Mouse (Mus musculus) heart, embryonic 13.5 days (tissue): ENCODE data around the gene Sdk1. TPM values are rescaled to one million over a fixed set of nuclear protein-coding genes. Genes with fewer than 3 reads are reported as not detected.
"Not testable (repeated sequence)": the region's sequence is repeated elsewhere in the genome, so short reads cannot be mapped to it uniquely, and the experiment has no call there.

Experiments
- ATAC-seq: fragments of 200-750 bp; cut with Nextera tagmentation; 2 replicates; pipeline ENCODE4 v1.8.0; 2017; ENCODE audit warnings: moderate TSS enrichment; ENCODE audit not compliant: insufficient number of reproducible peaks, low FRiP score, low TSS enrichment; ENCODE audit errors: extremely low read depth
- H3K27ac ChIP-seq: fragments of 300-500 bp; sonication (generic); replicated peaks from 2 replicates; pipeline ENCODE4 v1.5.1; 2015; ENCODE audit warnings: moderate library complexity, mild to moderate bottlenecking, inconsistent platforms
- H3K27me3 ChIP-seq: fragments of 300-500 bp; sonication (generic); replicated peaks from 2 replicates; pipeline ENCODE4 v1.6.1; 2015; ENCODE audit warnings: mild to moderate bottlenecking, inconsistent platforms
- H3K36me3 ChIP-seq: fragments of 300-500 bp; sonication (generic); 2 replicates; pipeline ENCODE4 v1.6.1; 2015; ENCODE audit warnings: mild to moderate bottlenecking, inconsistent platforms
- H3K4me1 ChIP-seq: fragments of 300-500 bp; sonication (generic); 2 replicates; pipeline ENCODE4 v1.6.1; 2015; ENCODE audit warnings: inconsistent platforms
- H3K4me2 ChIP-seq: fragments of 300-500 bp; sonication (generic); 2 replicates; pipeline ENCODE4 v1.6.1; 2015; ENCODE audit warnings: inconsistent platforms, mild to moderate bottlenecking, moderate library complexity
- H3K4me3 ChIP-seq: fragments of 300-500 bp; sonication (generic); 2 replicates; pipeline ENCODE4 v1.5.1; 2015; ENCODE audit warnings: moderate library complexity, mild to moderate bottlenecking, inconsistent platforms
- H3K9ac ChIP-seq: fragments of 300-500 bp; sonication (generic); 2 replicates; pipeline ENCODE4 v1.6.1; 2015; ENCODE audit warnings: inconsistent platforms, mild to moderate bottlenecking, moderate library complexity
- H3K9me3 ChIP-seq: fragments of 300-500 bp; sonication (generic); 2 replicates; pipeline ENCODE4 v1.6.1; 2016; ENCODE audit warnings: inconsistent platforms
- WGBS: fragments of 180-500 bp; shearing (Covaris S2); methylation state at CpG from one replicate; pipeline ENCODE4 v1.1.7; 2015; ENCODE audit warnings: mixed read lengths; 5-methylcytosine and 5-hydroxymethylcytosine counted together
- polyA plus RNA-seq: library from polyadenylated mRNA; unstranded; fragments of >200 nt; fragmentation: Nextera tagmentation; extraction: Ambion mirVana; gene quantifications from 2 replicates; pipeline ENCODE4 v1.2.1, GENCODE M21; 2015

Sdk1 gene
- polyA plus RNA-seq, 1 experiment from 2014 or later = 1.6 TPM

DNA sequence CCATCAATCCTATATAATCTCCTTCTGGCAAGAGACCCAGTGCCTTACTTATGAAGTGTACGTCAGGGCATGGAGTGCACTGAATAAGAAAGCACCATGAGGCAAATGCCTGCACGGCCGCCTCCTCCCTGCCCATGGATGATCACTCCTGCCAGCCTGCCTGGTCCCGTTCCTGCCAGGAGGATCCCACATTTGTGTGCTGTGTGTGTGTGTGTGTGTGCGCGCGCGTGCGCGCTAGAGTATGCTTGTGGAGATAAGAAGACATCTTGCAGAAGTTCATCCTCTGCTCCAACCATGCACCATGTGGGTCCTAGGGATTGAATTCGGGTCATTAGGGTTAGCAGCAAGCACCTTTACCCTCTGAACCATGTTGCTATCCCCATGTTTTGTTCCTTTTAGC lies 395.1 kb downstream of the Sdk1 start:
- H3K27me3 ChIP-seq = no peaks in the 10 kb centered on the region
- H3K9ac ChIP-seq = no peak overlapping the region
- no peaks in the 10 kb centered on the region for H3K36me3 ChIP-seq
- no peak overlapping the region for H3K27ac ChIP-seq
- H3K4me2 ChIP-seq = no peak overlapping the region
- H3K4me1 ChIP-seq = no peaks in the 10 kb centered on the region
- 87% methylated on average over 11 of the region's 11 CpGs for WGBS
- H3K9me3 ChIP-seq = no peaks in the 10 kb centered on the region
- ATAC-seq = no peak
- H3K4me3 ChIP-seq = no peak overlapping the region

DNA sequence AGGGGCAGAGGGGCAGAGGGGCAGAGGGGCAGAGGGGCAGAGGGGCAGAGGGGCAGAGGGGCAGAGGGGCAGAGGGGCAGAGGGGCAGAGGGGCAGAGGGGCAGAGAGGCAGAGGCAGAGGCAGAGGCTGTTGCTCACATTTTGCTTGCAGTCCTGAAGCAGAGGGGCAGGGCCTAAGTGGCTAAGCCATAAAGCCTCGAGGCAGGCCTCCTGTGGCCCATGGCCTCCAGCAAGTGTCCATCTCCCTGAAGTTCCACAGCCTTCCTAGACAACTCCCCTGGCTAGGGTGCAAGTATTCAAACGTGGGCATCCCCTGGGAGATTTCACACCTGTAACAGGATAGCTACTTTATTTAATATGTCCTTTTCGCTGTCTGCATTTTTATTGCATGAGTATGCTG lies 395.8 kb downstream of the Sdk1 start:
- H3K4me3 ChIP-seq, H3K4me1 ChIP-seq, H3K27me3 ChIP-seq, H3K9me3 ChIP-seq, H3K36me3 ChIP-seq, H3K4me2 ChIP-seq, ATAC-seq, H3K27ac ChIP-seq, H3K9ac ChIP-seq: not testable (repeated sequence)
- 62% methylated on average over 3 of the region's 3 CpGs for WGBS

DNA sequence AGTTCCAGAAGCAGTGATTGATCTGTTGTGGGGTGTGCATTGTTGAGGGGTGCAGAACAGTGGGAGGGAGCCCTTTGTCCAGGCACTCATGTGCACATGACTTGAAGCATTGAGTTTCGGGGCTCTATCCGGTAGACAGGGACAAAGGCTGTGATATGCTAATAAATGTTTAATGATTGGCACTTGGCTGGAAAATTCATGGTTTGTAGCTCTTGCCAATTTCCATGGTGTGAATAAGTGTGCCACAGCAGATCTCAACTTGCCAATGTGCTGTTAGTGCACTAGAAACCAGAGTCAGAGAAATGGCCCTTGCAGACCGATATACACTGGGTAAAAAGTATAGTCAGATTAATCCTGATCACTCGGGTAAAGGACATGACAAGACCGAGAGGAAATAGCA lies 404.4 kb downstream of the Sdk1 start:
- 79% methylated on average over 5 of the region's 5 CpGs for WGBS
- H3K27ac ChIP-seq = no peak overlapping the region
- no peaks in the 10 kb centered on the region for H3K4me1 ChIP-seq
- H3K4me2 ChIP-seq = no peak overlapping the region
- H3K36me3 ChIP-seq = no peaks in the 10 kb centered on the region
- no peak overlapping the region for H3K4me3 ChIP-seq
- H3K27me3 ChIP-seq = no peaks in the 10 kb centered on the region
- H3K9me3 ChIP-seq = no peaks in the 10 kb centered on the region
- H3K9ac ChIP-seq = no peak overlapping the region
- no peak for ATAC-seq

DNA sequence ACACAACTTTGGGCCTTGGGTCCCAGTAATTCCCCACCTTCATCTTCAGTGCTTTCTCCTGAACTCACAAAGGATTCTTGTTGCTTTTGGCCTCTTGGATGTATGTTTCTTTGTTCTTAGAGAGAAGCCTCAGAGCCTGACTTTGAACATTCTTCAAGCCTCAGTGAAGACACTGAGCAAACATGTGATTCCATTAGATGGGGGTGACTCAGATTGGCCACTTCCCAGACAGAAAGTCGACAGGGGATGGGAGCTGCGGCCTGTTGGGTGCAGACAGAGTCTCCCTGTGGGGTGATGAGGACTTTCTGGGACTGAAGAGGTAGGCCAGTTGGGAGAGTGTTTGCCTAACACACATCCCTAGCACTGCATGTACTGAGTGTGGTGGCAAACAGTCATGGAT lies 405.3 kb downstream of the Sdk1 start:
- Histone ChIP-seq H3K27ac (no peak overlapping the region), H3K4me1 (no peaks in the 10 kb centered on the region), H3K9me3 (no peaks in the 10 kb centered on the region), H3K4me2 (no peak overlapping the region), H3K9ac (no peak overlapping the region), H3K4me3 (no peak overlapping the region), H3K36me3 (no peaks in the 10 kb centered on the region), H3K27me3 (no peaks in the 10 kb centered on the region)
- 64% methylated on average over 2 of the region's 2 CpGs for WGBS
- no peak for ATAC-seq

DNA sequence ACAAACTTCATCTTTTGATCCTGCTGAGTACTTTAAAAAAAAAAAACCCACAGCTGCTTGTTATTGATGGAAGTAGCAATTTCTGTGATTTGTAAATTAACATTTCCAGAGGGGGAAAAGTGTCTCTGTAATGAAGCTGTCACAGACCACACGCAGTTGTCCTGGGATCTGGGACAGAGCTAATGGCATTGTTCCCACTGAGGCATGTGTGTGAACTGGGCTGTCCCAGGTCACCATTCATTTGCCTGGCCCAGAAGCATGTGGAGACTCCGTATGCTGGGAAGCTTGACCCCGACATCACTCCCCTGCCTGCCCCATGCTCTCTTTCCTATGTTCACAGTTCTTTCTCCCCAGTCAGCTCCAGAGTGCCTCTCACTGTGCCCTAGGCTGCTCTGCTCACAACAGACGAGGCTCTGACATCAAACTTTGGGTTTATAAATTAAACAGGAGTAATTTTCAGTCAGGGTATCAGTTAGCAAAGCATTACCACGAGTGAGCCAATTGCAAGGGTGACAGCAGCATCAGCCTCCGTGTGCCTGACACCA lies 408.6 kb downstream of the Sdk1 start:
- H3K27me3 ChIP-seq = no peaks in the 10 kb centered on the region
- H3K9me3 ChIP-seq = no peaks in the 10 kb centered on the region
- no peaks in the 10 kb centered on the region for H3K4me1 ChIP-seq
- no peak overlapping the region for H3K9ac ChIP-seq
- ATAC-seq = no peak
- H3K4me3 ChIP-seq = no peak overlapping the region
- H3K36me3 ChIP-seq = no peaks in the 10 kb centered on the region
- no peak overlapping the region for H3K27ac ChIP-seq
- no peak overlapping the region for H3K4me2 ChIP-seq
- 67% methylated on average over 6 of the region's 6 CpGs for WGBS

DNA sequence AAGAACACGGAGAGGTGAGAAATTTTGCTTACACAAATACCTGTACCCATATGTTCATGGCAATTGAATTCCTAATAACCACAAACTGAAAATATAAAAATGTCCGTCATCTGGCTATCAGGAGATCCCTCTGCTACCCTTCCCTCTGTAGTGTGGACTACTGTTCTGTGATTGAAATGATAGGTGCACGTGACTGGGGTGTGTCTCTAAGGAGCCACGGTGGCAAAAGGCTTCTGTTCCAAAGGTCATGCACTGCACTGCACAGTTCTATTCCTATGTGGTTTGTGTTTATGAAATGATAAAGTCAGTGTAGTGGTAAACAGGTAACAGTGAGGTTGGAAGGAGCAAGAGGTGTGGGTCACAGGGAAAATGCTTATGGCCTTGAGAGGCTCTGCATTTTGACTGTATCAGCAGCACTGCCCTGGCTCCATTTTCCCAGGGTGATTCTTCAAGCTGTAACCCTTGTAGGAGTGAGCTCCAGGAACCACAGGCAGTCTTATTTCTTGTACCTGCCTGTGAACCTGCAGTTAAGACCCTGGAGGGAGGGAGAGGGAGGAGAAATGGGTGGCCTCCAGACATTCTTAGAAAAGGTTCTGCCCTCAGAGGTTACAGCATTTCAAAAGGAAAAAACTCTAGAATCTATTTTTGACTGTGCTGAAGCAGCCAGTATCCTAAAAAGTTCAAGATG lies 410.5 kb downstream of the Sdk1 start:
- WGBS = 85% methylated on average over 4 of the region's 4 CpGs
- no peaks in the 10 kb centered on the region for H3K36me3 ChIP-seq
- no peaks in the 10 kb centered on the region for H3K4me1 ChIP-seq
- H3K4me3 ChIP-seq = no peak overlapping the region
- H3K27me3 ChIP-seq = no peaks in the 10 kb centered on the region
- no peak for ATAC-seq
- no peak overlapping the region for H3K9ac ChIP-seq
- H3K27ac ChIP-seq = no peak overlapping the region
- H3K4me2 ChIP-seq = no peak overlapping the region
- H3K9me3 ChIP-seq = no peaks in the 10 kb centered on the region

DNA sequence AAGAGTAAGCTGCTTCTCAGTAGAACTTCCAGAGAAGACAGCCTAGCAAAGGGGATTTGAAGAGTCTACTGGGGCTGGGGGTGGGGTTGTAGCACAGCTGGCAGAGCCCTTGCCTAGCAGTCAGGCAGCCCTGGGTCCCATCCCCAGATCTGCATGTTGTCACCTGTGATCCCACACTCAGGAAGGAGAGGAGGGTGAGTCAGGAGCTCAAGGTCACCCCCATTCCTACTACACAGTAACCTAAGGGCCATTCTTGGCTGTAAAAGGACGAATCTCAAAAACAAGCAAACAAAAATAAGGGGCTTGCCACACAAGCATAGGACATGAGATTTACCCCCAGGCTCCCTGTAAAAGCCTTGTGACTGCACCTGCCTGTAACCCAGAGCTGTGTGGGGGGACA lies 435.1 kb downstream of the Sdk1 start:
- Histone ChIP-seq H3K4me3 (no peak overlapping the region), H3K4me2 (no peak overlapping the region), H3K9me3 (peaks cover 6% of the 10 kb centered on the region; the same call in 1 of the 2 replicates), H3K9ac (no peak overlapping the region), H3K4me1 (0 out of 2 replicates have a peak, but pooled peaks cover 4% of the 10 kb centered on the region), H3K36me3 (no peaks in the 10 kb centered on the region; the same call in 1 of the 2 replicates), H3K27me3 (no peaks in the 10 kb centered on the region), H3K27ac (no peak overlapping the region)
- no peak for ATAC-seq
- WGBS = 67% methylated on average over 1 of the region's 1 CpGs

DNA sequence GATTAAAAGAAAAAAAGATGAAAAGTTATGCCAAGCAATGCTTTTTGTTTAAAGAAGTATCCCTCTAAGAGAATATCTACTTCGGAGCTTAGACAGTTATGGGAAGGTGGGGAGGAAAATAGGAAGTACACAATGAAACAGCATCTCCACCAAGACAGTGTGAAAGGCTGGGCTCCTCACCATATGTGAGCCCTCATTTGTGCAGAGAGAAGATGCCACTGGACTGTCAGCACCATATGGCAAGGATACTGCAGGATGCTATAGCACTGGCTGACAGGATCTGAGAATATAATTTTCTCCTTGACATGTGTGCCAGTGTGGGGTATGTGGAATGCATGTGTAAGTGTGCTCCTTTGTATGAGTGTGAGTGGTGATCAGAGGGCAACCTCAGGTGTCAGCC lies 435.7 kb downstream of the Sdk1 start:
- WGBS = 68% methylated on average over 1 of the region's 1 CpGs
- 0 out of 2 replicates have a peak, but pooled peaks cover 4% of the 10 kb centered on the region for H3K4me1 ChIP-seq
- no peak overlapping the region for H3K4me2 ChIP-seq
- no peak overlapping the region for H3K9ac ChIP-seq
- no peaks in the 10 kb centered on the region for H3K27me3 ChIP-seq
- H3K36me3 ChIP-seq = no peaks in the 10 kb centered on the region; the same call in 1 of the 2 replicates
- no peak for ATAC-seq
- no peak overlapping the region for H3K27ac ChIP-seq
- peaks cover 6% of the 10 kb centered on the region; the same call in 1 of the 2 replicates for H3K9me3 ChIP-seq
- no peak overlapping the region for H3K4me3 ChIP-seq

DNA sequence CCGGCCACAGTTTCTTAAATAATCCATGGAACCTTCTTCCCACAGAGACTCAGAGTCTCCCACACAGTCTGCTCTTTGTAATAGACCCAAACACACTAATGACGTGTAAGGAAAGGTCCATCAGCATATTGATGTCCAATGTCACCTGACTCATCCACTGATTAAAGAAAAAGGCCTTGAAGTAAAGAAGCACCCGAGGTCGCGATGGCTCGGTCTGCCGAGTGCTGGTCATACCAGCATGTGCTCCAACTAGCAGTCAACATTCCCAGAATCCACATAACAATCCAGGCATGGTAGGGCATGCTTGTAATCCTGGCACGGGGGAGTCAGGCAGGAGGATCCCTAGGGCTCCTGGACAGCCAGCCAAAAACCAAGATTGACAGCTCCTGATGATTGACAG lies 436.6 kb downstream of the Sdk1 start:
- Histone ChIP-seq H3K9ac (no peak overlapping the region), H3K27me3 (no peaks in the 10 kb centered on the region), H3K4me1 (0 out of 2 replicates have a peak, but pooled peaks cover 4% of the 10 kb centered on the region), H3K27ac (no peak overlapping the region), H3K9me3 (peaks cover 2% of the 10 kb centered on the region; the same call in 1 of the 2 replicates), H3K4me3 (no peak overlapping the region), H3K36me3 (no peaks in the 10 kb centered on the region; the same call in 1 of the 2 replicates), H3K4me2 (no peak overlapping the region)
- 85% methylated on average over 8 of the region's 8 CpGs for WGBS
- ATAC-seq = no peak

DNA sequence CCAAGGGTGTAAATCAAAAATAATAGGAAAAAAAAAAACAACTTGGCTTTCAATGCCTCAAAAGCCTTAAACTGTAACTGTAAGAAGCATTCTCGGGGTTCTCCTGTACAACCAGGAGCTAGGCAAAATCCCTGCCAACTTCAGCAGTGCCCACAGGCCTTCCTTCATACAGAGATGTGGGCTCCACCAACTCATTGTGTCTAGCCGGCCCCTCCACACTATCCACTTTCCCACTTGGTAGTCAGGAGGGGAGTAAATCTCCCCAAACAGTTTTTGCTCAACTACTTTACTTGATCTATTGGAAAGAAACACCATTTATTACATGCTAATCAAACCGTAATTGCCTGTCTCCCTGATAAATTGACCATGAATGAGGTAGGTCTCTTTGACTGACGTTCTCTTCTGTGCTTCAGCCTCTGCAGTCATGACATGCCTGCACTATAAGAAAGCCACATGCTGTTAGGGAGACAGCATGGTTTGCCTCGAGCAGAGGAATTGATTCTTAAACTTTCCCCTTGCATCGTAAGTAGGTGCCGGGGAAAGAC lies 445.7 kb downstream of the Sdk1 start:
- no peak overlapping the region for H3K4me3 ChIP-seq
- no peak overlapping the region for H3K27ac ChIP-seq
- WGBS = 81% methylated on average over 7 of the region's 7 CpGs
- H3K27me3 ChIP-seq = no peaks in the 10 kb centered on the region
- peaks cover 10% of the 10 kb centered on the region for H3K4me1 ChIP-seq
- no peak overlapping the region for H3K9ac ChIP-seq
- H3K36me3 ChIP-seq = no peaks in the 10 kb centered on the region
- H3K4me2 ChIP-seq = no peak overlapping the region
- ATAC-seq = no peak
- no peaks in the 10 kb centered on the region for H3K9me3 ChIP-seq

DNA sequence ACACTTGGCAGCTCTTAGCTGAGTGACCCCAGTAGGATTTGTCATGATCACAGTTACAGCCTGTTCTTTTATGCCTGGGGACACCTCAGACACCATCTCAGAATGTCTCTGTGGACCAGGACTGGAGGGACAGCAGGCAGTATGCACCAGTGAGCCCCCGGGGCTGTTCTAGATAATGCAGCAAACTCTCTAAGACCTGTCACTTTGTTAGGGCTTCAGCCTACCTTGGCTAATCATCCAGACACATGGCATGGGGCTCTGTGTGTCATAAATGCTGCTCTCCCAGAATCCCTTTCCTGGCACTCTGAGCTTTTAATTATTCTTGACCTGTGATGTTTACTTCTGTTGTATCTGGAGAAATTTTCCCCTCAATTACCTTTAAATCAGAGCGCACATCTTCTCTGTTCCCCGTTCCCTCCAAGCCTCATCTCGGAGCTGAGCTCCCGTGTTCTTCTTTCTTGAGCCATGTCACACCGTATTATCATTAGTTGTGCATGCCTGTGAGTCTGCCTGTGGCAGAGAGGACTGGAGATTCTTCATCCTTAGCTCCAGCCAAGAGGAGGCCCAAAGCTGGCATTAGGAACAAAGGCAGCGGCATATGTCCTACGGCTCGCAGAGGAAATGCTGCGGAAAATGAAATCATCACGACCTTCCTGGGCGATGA lies 448.3 kb downstream of the Sdk1 start:
- 87% methylated on average over 12 of the region's 12 CpGs for WGBS
- ATAC-seq = no peak
- no peak overlapping the region for H3K4me2 ChIP-seq
- H3K9me3 ChIP-seq = no peaks in the 10 kb centered on the region
- H3K36me3 ChIP-seq = no peaks in the 10 kb centered on the region
- H3K4me1 ChIP-seq = peaks cover 32% of the 10 kb centered on the region
- no peak overlapping the region for H3K27ac ChIP-seq
- no peak overlapping the region for H3K4me3 ChIP-seq
- no peak overlapping the region for H3K9ac ChIP-seq
- no peaks in the 10 kb centered on the region for H3K27me3 ChIP-seq
